Mouse (Mus musculus) testis, adult 2 months (tissue): ENCODE measurements around the gene 4930564D02Rik. TPM values are rescaled to one million over a fixed set of nuclear protein-coding genes. Genes with fewer than 3 reads are reported as not detected.
A peak's percentile ranks its signal among the peaks of the same experiment; 100 is the strongest.

Experiments used
- H3K27ac ChIP-seq: fragments of 200-500 bp; 2 replicates; pipeline ENCODE4 v1.5.1; 2012; ENCODE audit warnings: low read depth, low read length; ENCODE audit not compliant: control insufficient read depth, insufficient read depth
- H3K27me3 ChIP-seq: fragments of 200-500 bp; 2 replicates; pipeline ENCODE4 v1.6.1; 2012; ENCODE audit warnings: mild to moderate bottlenecking, low read length, moderate library complexity; ENCODE audit not compliant: control insufficient read depth, insufficient read depth
- H3K36me3 ChIP-seq: fragments of 200-500 bp; 2 replicates; pipeline ENCODE4 v1.6.1; 2012; ENCODE audit warnings: mild to moderate bottlenecking, low read length; ENCODE audit not compliant: control insufficient read depth, insufficient read depth
- H3K4me1 ChIP-seq: fragments of 200-500 bp; 2 replicates; pipeline ENCODE4 v1.6.1; 2012; ENCODE audit warnings: low read length; ENCODE audit not compliant: control insufficient read depth, insufficient read depth
- H3K4me3 ChIP-seq: fragments of 200-500 bp; 2 replicates; pipeline ENCODE4 v1.5.1; 2012; ENCODE audit warnings: low read depth, mild to moderate bottlenecking, low read length, moderate library complexity, mixed read lengths; ENCODE audit not compliant: control insufficient read depth
- CTCF ChIP-seq: fragments of 200-500 bp; IDR thresholded peaks from 2 replicates; pipeline ENCODE4 v1.5.1; 2012; ENCODE audit warnings: low read depth, mild to moderate bottlenecking, inconsistent platforms, low read length, moderate library complexity; ENCODE audit not compliant: control insufficient read depth, insufficient read depth, insufficient replicate concordance
- POLR2A ChIP-seq: fragments of 200-500 bp; IDR thresholded peaks from 2 replicates; pipeline ENCODE4 v1.6.1; 2012; ENCODE audit warnings: low read depth, mild to moderate bottlenecking, inconsistent platforms, low read length, moderate library complexity; ENCODE audit not compliant: control insufficient read depth
- polyA plus RNA-seq: library from polyadenylated mRNA; depleted of rRNA; stranded (reverse); fragments of >200 nt; gene quantifications from 2 replicates; pipeline ENCODE4 v1.2.3, GENCODE M21; 2012; rRNA removed

The 4930564D02Rik gene
- polyA plus RNA-seq: 1.2 and 1.8 TPM in 2 replicates

- Histone ChIP-seq H3K36me3 (no peaks in the 10 kb centered on the region), H3K27ac (no peak within 1 kb of the TSS), H3K27me3 (no peaks in the 10 kb centered on the region), H3K4me3 (peak within 1 kb of the TSS; percentile 58; the same call in 1 of the 2 replicates), H3K4me1 (no peaks in the 10 kb centered on the region; the same call in 1 of the 2 replicates)
- TF ChIP-seq CTCF (no peak), POLR2A (no peak)
Measured at GRCm38 (mm10) chr3:105066544-105066943, at the start of gene 4930564D02Rik. TSS of gene 4930564D02Rik (plus strand) at chr3:105066844.

GRCm38 (mm10) chr3:105017314-105017713 is 49.3 kb upstream of the 4930564D02Rik start:
- no peak for TF ChIP-seq POLR2A
- no peak for TF ChIP-seq CTCF
- H3K36me3 ChIP-seq: no peaks in the 10 kb centered on the region
- no peak overlapping the region for H3K27ac ChIP-seq
- no peaks in the 10 kb centered on the region for H3K27me3 ChIP-seq
- H3K4me1 ChIP-seq: no peaks in the 10 kb centered on the region; the same call in 1 of the 2 replicates
- no peak overlapping the region for H3K4me3 ChIP-seq

GRCm38 (mm10) chr3:105018085-105018782 is 48.4 kb upstream of the 4930564D02Rik start:
- Histone ChIP-seq H3K27me3 (no peaks in the 10 kb centered on the region), H3K27ac (no peak overlapping the region), H3K4me3 (no peak overlapping the region), H3K4me1 (no peaks in the 10 kb centered on the region; the same call in 1 of the 2 replicates), H3K36me3 (no peaks in the 10 kb centered on the region)
- no peak for TF ChIP-seq CTCF
- no peak for TF ChIP-seq POLR2A

- no peaks in the 10 kb centered on the region for H3K27me3 ChIP-seq
- TF ChIP-seq CTCF: no peak
- H3K4me1 ChIP-seq: no peaks in the 10 kb centered on the region; the same call in 1 of the 2 replicates
- H3K36me3 ChIP-seq: no peaks in the 10 kb centered on the region
- H3K27ac ChIP-seq: no peak overlapping the region
- no peak overlapping the region for H3K4me3 ChIP-seq
Measured at GRCm38 (mm10) chr3:105018783-105019105, 47.9 kb upstream of the 4930564D02Rik start.

- Histone ChIP-seq H3K27ac (peak overlapping the region; percentile 76), H3K27me3 (no peaks in the 10 kb centered on the region), H3K4me3 (no peak overlapping the region), H3K4me1 (no peaks in the 10 kb centered on the region; the same call in 1 of the 2 replicates), H3K36me3 (no peaks in the 10 kb centered on the region)
- no peak for TF ChIP-seq POLR2A
- no peak for TF ChIP-seq CTCF
Measured at GRCm38 (mm10) chr3:105019826-105020692, 46.6 kb upstream of the 4930564D02Rik start.

- Histone ChIP-seq H3K36me3 (peaks cover 2% of the 10 kb centered on the region; the same call in 1 of the 2 replicates), H3K27me3 (no peaks in the 10 kb centered on the region), H3K4me1 (peaks cover 2% of the 10 kb centered on the region; the same call in 1 of the 2 replicates), H3K4me3 (no peak overlapping the region), H3K27ac (no peak overlapping the region)
- no peak for TF ChIP-seq POLR2A
- no peak for TF ChIP-seq CTCF
Measured at GRCm38 (mm10) chr3:105023371-105024005, 43.2 kb upstream of the 4930564D02Rik start.

GRCm38 (mm10) chr3:105036281-105036847 is 30.3 kb upstream of the 4930564D02Rik start:
- Histone ChIP-seq H3K27me3 (no peaks in the 10 kb centered on the region), H3K4me3 (no peak overlapping the region), H3K27ac (no peak overlapping the region; the same call in 1 of the 2 replicates), H3K4me1 (no peaks in the 10 kb centered on the region), H3K36me3 (no peaks in the 10 kb centered on the region)
- TF ChIP-seq CTCF: no peak
- TF ChIP-seq POLR2A: no peak
